Mouse (Mus musculus) spleen, adult 2 months (tissue): ENCODE measurements around the gene Smcr8.

Source experiments
- CTCF ChIP-seq: fragments of 200-500 bp; IDR thresholded peaks from 2 replicates; pipeline ENCODE4 v1.5.1; 2011; ENCODE audit warnings: mild to moderate bottlenecking, inconsistent platforms; ENCODE audit not compliant: insufficient read depth, insufficient read length, insufficient replicate concordance; ENCODE audit errors: extremely low read depth
- POLR2A ChIP-seq: fragments of 200-500 bp; IDR thresholded peaks from 2 replicates; pipeline ENCODE4 v1.6.1; 2011; ENCODE audit warnings: low read depth, low read length, inconsistent platforms

GRCm38 (mm10) chr11:60810046-60810965, 33.0 kb downstream of the Smcr8 start:
- TF ChIP-seq CTCF: no peak
- TF ChIP-seq POLR2A: no peak
